Mouse (Mus musculus) midbrain, embryonic 14.5 days (tissue): ENCODE data around the gene Mrps23. TPM values are rescaled to one million over a fixed set of nuclear protein-coding genes. Genes with fewer than 3 reads are reported as not detected.

ENCODE experiments used
- ATAC-seq: fragments of 200-750 bp; cut with Nextera tagmentation; 2 replicates; pipeline ENCODE4 v1.8.0; 2017; ENCODE audit warnings: moderate number of reproducible peaks, moderate library complexity; ENCODE audit not compliant: low FRiP score, low TSS enrichment
- DNase-seq: peaks from one replicate; pipeline ENCODE4 v3.0.0-alpha.2; 2015
- H3K27ac ChIP-seq: fragments of 300-500 bp; sonication (generic); replicated peaks from 2 replicates; pipeline ENCODE4 v1.5.1; 2014; ENCODE audit warnings: mild to moderate bottlenecking, low read depth, low read length, moderate library complexity
- H3K27me3 ChIP-seq: fragments of 300-500 bp; sonication (generic); 2 replicates; pipeline ENCODE4 v1.6.1; 2014; ENCODE audit warnings: low read length, control low read depth, mixed read lengths; ENCODE audit not compliant: control insufficient read depth, insufficient read depth
- H3K36me3 ChIP-seq: fragments of 300-500 bp; sonication (generic); 2 replicates; pipeline ENCODE4 v1.6.1; 2014; ENCODE audit warnings: low read length, control low read depth; ENCODE audit not compliant: control insufficient read depth, insufficient read depth
- H3K4me1 ChIP-seq: fragments of 300-500 bp; sonication (generic); 2 replicates; pipeline ENCODE4 v1.6.1; 2014; ENCODE audit warnings: mild to moderate bottlenecking, antibody characterized with exemption, low read length, control low read depth; ENCODE audit not compliant: control insufficient read depth, insufficient read depth
- H3K4me2 ChIP-seq: fragments of 300-500 bp; sonication (generic); 2 replicates; pipeline ENCODE4 v1.6.1; 2014; ENCODE audit warnings: mild to moderate bottlenecking, low read length, moderate library complexity
- H3K4me3 ChIP-seq: fragments of 300-500 bp; sonication (generic); replicated peaks from 2 replicates; pipeline ENCODE4 v1.5.1; 2014; ENCODE audit warnings: low read depth, low read length
- H3K9ac ChIP-seq: fragments of 300-500 bp; sonication (generic); replicated peaks from 2 replicates; pipeline ENCODE4 v1.6.1; 2014; ENCODE audit warnings: mild to moderate bottlenecking, low read length, moderate library complexity
- H3K9me3 ChIP-seq: fragments of 300-500 bp; sonication (generic); 2 replicates; pipeline ENCODE4 v1.6.1; 2016; ENCODE audit warnings: low read length, control low read depth, mixed read lengths; ENCODE audit not compliant: control insufficient read depth
- WGBS: fragments of 180-500 bp; shearing (Covaris S2); extraction: QIAGEN DNeasy Blood & Tissue Kit; methylation state at CpG from one replicate; pipeline ENCODE4 v1.1.7; 2014; 5-methylcytosine and 5-hydroxymethylcytosine counted together
- polyA plus RNA-seq: library from polyadenylated mRNA; unstranded; fragments of >200 nt; fragmentation: Nextera tagmentation; extraction: Ambion mirVana; gene quantifications from 2 replicates; pipeline ENCODE4 v1.2.1, GENCODE M21; 2014

Gene Mrps23
- polyA plus RNA-seq, 1 experiment from 2014 or later = 70.0 TPM

DNA sequence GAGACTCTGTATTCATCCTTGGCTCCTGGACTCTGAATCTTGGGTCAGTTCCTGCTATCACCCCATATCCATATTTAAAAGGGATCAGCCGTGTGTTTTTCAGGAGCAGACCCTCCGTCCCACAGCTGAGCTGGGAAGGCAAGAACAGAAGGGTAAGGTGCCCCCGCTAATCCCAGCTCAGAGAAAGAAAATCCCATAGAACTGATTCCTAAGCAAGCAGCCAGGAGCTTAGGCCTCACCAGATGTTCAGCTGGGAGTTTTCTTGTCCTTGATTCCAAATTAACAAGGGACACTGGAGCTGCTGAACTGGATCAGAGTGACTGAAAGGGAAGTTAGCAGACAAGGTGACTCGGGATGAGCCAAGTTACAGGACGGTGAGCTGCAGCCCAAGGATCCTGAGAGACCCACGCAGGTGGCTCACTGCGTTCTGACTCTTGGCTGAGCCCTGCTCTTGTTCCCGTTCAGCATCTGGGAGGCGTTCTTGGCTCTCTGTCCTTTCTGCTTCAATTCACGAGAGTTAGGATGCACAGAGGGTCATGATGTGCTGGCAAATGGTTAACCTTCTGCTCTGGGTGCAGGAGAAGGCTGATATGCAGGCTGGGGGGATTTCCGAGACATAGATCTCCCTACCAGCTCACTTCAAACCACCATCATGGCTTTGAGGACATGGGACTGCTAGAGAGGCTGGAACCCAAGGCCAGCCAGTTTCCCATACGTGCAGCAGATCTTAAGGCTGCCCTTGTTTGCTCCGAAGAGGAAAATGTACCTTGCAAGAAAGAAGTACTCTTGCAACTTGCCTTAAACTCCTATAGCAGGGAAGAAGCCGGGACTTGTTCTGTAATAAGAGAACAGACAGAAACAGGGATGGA lies 17.9 kb upstream of the Mrps23 start:
- Histone ChIP-seq H3K4me3 (no peak overlapping the region), H3K4me2 (no peak overlapping the region), H3K4me1 (peaks cover 23% of the 10 kb centered on the region), H3K27ac (0 out of 2 replicates have a peak overlapping the region, but pooled peaks have one; percentile 56), H3K27me3 (peaks cover 4% of the 10 kb centered on the region), H3K9me3 (no peaks in the 10 kb centered on the region), H3K36me3 (peaks cover 31% of the 10 kb centered on the region), H3K9ac (no peak overlapping the region)
- ATAC-seq = no peak
- 48% methylated on average over 14 of the region's 14 CpGs for WGBS
- DNase-seq = no peak

DNA sequence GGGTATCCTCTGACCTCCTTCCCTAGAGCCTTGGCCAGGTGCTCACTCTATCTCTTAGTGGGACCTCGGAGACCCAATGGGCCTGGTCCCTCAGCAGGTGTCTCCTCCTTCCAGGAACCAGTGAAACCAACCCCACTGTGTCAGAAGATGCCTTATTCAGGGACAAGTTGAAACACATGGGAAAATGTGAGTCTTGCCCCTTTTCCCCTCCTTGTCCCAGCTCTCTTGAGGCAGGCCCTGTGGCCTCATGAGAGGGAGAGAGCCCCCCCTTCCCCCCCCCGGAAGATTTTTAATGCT lies 17.3 kb upstream of the Mrps23 start:
- peak overlapping the region; percentile 43; the same call in 1 of the 2 replicates for H3K4me2 ChIP-seq
- DNase-seq = no peak
- H3K4me1 ChIP-seq = peaks cover 21% of the 10 kb centered on the region
- no peaks in the 10 kb centered on the region for H3K9me3 ChIP-seq
- H3K9ac ChIP-seq = 0 out of 2 replicates have a peak overlapping the region, but pooled peaks have one; percentile 32
- no peak for ATAC-seq
- H3K4me3 ChIP-seq = no peak overlapping the region
- peaks cover 10% of the 10 kb centered on the region for H3K27me3 ChIP-seq
- WGBS = 29% methylated on average over 2 of the region's 2 CpGs
- H3K36me3 ChIP-seq = peaks cover 31% of the 10 kb centered on the region
- 0 out of 2 replicates have a peak overlapping the region, but pooled peaks have one; percentile 56 for H3K27ac ChIP-seq

DNA sequence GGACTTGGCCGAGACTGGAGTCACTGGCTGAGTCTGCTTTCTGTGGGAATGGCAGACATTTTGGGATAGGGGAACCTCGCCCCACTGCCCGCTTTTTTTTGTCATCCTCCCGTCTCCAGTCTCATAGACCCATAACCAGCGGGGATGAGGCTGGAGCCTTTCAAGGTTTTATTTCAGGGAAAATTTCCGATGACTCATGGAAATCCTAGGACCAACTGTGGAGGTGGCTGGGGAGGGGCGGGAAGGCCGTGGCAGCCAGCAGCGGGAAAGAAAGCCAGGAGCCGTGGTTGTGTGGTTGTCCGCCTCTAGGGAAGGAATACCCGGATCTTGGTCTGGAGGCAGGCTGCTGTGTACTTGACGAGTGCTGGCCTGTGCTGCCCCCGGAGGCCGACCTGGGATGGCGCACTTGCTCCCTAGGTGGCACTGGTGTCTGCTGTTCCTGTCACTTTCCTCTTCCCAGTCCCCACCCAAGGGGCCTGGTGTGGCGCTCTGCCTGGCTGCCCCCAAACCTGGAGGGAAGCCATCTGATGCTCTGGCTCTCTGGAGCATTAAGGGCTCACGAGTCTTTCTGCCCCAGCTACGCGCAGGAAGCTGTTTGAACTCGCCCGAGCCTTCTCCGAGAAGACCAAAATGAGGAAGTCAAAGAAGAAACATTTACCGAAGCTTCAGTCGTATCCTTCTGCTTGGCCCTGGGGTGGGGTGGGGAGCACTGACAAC lies 16.6 kb upstream of the Mrps23 start:
- 8% methylated on average over 25 of the region's 25 CpGs for WGBS
- ATAC-seq = peak; percentile 87
- Histone ChIP-seq H3K9ac (peak overlapping the region; percentile 32), H3K4me1 (peaks cover 21% of the 10 kb centered on the region), H3K36me3 (peaks cover 28% of the 10 kb centered on the region), H3K9me3 (no peaks in the 10 kb centered on the region), H3K27me3 (peaks cover 17% of the 10 kb centered on the region), H3K4me3 (peak overlapping the region; percentile 13; the same call in 1 of the 2 replicates), H3K27ac (peak overlapping the region; percentile 56; the same call in 1 of the 2 replicates), H3K4me2 (peak overlapping the region; percentile 43)
- DNase-seq = peak; percentile 90

DNA sequence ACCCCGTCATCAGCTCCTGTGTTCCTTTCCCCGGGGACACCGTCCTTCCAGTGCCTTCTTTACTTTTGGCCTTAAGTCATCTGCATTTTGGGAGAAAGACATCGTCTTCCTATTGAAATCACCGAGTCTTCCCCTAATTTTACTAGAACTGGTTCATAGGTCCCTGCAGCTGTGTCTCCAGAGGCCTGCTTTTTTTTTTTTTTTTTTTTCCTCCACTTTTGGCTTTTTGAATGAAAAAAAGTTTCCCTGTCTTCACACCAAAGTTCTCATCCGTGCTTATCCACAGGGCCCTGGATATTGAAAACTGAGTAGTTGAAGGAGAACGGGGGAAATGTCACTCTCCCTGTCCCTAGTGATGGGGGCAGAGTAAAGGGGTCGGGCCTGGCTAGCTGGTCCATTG lies 16.0 kb upstream of the Mrps23 start:
- Histone ChIP-seq H3K4me1 (peaks cover 22% of the 10 kb centered on the region), H3K36me3 (peaks cover 22% of the 10 kb centered on the region), H3K4me2 (no peak overlapping the region; the same call in 1 of the 2 replicates), H3K9ac (no peak overlapping the region), H3K27ac (no peak overlapping the region), H3K27me3 (peaks cover 23% of the 10 kb centered on the region), H3K4me3 (no peak overlapping the region), H3K9me3 (no peaks in the 10 kb centered on the region)
- DNase-seq = no peak
- WGBS = 48% methylated on average over 8 of the region's 8 CpGs
- ATAC-seq = no peak

DNA sequence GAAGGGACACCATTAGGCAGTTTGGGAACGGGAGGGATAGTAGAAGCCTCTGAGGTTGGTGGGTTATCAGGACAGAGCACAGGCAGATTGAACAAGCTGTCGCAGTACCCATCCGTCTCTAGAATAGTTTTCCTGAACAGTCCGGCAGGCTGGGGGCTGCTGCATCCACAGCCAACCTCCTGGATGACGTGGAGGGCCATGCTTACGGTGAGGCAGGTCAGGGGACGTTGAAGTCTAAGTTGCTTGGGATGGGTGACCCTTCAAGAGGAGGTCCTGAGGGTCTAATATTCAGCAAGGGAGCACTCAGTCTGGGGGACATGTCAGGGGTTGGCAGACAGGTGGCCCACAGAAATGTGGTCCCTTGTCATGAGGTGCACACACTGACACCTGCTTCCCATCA lies 15.6 kb upstream of the Mrps23 start:
- H3K9me3 ChIP-seq = no peaks in the 10 kb centered on the region
- H3K4me3 ChIP-seq = no peak overlapping the region
- 88% methylated on average over 7 of the region's 7 CpGs for WGBS
- H3K36me3 ChIP-seq = peaks cover 18% of the 10 kb centered on the region
- H3K9ac ChIP-seq = no peak overlapping the region
- ATAC-seq (no peak), DNase-seq (no peak)
- peaks cover 28% of the 10 kb centered on the region for H3K27me3 ChIP-seq
- peaks cover 26% of the 10 kb centered on the region for H3K4me1 ChIP-seq
- H3K4me2 ChIP-seq = no peak overlapping the region
- H3K27ac ChIP-seq = no peak overlapping the region

DNA sequence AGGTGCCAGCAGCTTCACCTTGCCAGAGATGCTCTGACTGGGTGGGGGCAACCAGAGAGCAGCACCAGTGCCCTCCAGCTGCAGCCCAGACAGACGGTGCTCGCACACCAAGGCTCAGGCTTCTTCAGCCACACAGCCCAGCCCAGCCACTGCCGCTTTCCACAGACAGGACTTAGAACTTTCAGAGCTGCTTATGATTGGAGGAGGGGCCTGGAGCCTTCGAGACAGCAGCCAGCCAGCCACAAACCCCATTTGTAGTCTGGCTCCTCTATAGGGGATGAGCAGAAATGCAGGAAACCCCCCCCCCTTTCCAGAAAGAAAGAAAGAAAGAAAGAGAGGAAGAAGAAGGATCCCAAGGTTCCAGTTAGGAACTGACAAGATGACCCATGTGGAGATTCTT lies 11.6 kb upstream of the Mrps23 start:
- Histone ChIP-seq H3K27ac (no peak overlapping the region), H3K27me3 (peaks cover 35% of the 10 kb centered on the region), H3K4me3 (no peak overlapping the region), H3K9me3 (no peaks in the 10 kb centered on the region), H3K36me3 (peaks cover 6% of the 10 kb centered on the region; the same call in 1 of the 2 replicates), H3K9ac (no peak overlapping the region), H3K4me1 (peaks cover 14% of the 10 kb centered on the region), H3K4me2 (no peak overlapping the region)
- 15% methylated on average over 4 of the region's 4 CpGs for WGBS
- DNase-seq (peak; percentile 57), ATAC-seq (no peak; the same call in 1 of the 2 replicates)

DNA sequence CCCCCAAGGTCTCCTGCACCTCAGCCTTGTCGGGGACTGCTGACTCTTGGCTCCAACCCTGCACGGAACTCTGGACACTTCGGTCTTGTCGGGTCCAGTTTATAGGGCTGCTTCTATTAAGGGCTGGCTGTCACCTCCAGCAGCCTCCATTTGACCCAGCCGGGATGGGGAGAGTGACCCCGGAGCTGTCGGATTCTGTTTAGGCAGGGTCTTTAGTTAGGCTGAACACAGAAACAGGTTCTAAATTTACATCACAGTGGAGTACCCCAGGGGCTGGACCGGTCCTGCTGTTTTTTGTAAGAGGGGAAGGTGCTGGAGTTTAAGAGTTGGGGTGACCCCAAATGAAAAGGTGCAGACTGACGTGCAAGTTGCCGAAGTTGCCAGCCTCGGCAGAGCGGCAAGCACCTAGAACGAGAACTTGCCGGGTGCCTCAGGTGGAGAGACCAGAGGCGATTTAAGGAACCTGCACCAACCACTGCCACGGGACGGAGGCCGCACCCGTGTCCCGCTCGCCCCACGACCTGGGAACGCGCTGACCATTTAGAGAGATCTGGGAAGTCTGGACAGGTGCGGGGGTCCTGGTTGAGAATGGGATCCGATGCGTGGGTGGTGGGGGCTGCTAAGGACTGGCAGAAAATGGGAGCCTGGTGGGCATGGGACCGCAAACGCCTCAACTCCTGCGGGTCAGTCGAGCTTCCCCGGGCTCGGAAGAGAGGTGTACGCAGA lies 10.9 kb upstream of the Mrps23 start:
- H3K4me2 ChIP-seq = peak overlapping the region; percentile 9
- H3K9ac ChIP-seq = no peak overlapping the region
- H3K36me3 ChIP-seq = peaks cover 6% of the 10 kb centered on the region; the same call in 1 of the 2 replicates
- no peak for DNase-seq
- H3K4me1 ChIP-seq = peaks cover 7% of the 10 kb centered on the region
- H3K4me3 ChIP-seq = no peak overlapping the region
- no peak for ATAC-seq
- no peaks in the 10 kb centered on the region for H3K9me3 ChIP-seq
- H3K27ac ChIP-seq = no peak overlapping the region
- 8% methylated on average over 34 of the region's 34 CpGs for WGBS
- peaks cover 35% of the 10 kb centered on the region for H3K27me3 ChIP-seq

DNA sequence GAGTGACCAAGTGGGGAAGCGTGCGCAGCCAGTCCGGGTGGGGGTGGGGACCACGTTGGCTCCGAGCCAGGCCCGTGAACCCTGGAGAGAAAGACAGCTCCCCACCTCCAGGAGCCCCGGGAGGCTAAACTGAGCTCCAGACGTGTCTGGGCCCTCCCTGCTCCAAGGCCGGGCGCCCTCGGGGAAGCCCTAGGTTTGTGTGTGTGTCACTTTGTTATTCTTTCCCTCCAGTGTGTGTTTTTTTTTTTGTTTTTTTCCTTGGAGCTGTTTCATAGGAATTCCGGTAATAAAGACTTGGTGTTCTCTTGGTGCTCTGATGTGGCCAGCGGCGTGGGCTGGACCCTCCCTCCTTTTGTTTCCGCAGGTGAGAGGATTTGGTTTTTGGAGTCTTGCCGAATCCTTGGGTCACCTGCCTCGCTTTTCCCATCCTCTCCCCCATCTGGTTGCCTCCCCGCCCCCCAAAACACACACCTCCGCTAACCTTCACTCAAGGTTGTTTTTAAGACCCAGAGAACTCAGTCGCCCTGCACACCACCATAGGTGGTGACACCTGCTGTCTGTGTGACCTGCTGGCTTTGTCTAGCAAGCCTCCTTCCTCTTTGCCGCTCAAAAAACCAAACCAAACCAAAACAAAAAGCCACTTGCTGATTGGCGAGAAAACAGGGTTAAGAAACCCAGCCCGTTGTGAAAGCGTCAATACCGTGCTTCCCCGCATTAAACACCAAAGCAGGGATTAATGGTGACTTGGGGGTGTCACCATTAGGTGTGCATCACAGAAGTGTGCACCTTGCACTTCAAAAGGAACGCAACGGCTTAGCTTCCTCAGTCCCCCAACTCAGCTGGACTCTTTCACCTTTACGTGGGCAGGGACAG lies 10.1 kb upstream of the Mrps23 start:
- WGBS = 14% methylated on average over 29 of the region's 29 CpGs
- Histone ChIP-seq H3K9ac (no peak overlapping the region), H3K9me3 (no peaks in the 10 kb centered on the region), H3K4me3 (no peak overlapping the region), H3K27ac (no peak overlapping the region), H3K4me1 (peaks cover 7% of the 10 kb centered on the region), H3K27me3 (peaks cover 35% of the 10 kb centered on the region), H3K4me2 (peak overlapping the region; percentile 9), H3K36me3 (peaks cover 3% of the 10 kb centered on the region; the same call in 1 of the 2 replicates)
- DNase-seq (no peak), ATAC-seq (no peak)
